Mouse (Mus musculus) ES-CJ7 (cell line): ENCODE measurements around the gene Klhdc3.

ENCODE experiments used
- DNase-seq: peaks from one replicate; pipeline ENCODE4 v3.0.0; 2011; ENCODE audit warnings: low read depth, low spot score

Klhdc3 gene

GRCm38 (mm10) chr17:46680760-46681373 is at the start of gene Klhdc3:
Gene Klhdc3, minus strand, starts transcription at chr17:46680914.
- peak; percentile 99 for DNase-seq

- DNase-seq: no peak
Observed at GRCm38 (mm10) chr17:46728904-46729318, 48.2 kb upstream of the Klhdc3 start, which contains the start of gene Gnmt. Gene Gnmt, minus strand, starts transcription at chr17:46729168.

- no peak for DNase-seq
Observed at GRCm38 (mm10) chr17:46728496-46728895, 47.8 kb upstream of the Klhdc3 start.

- DNase-seq: peak; percentile 74
Observed at GRCm38 (mm10) chr17:46728021-46728420, 47.3 kb upstream of the Klhdc3 start.

- DNase-seq: no peak
Observed at GRCm38 (mm10) chr17:46727271-46727670, 46.6 kb upstream of the Klhdc3 start.

- DNase-seq: no peak
Observed at GRCm38 (mm10) chr17:46725731-46726645, 45.3 kb upstream of the Klhdc3 start.

GRCm38 (mm10) chr17:46725273-46725672 is 44.6 kb upstream of the Klhdc3 start:
- DNase-seq: peak; percentile 82

- no peak for DNase-seq
Observed at GRCm38 (mm10) chr17:46724477-46725084, 43.9 kb upstream of the Klhdc3 start.

GRCm38 (mm10) chr17:46721077-46721476 is 40.4 kb upstream of the Klhdc3 start:
- DNase-seq: no peak

GRCm38 (mm10) chr17:46714756-46715481 is 34.2 kb upstream of the Klhdc3 start:
- DNase-seq: peak; percentile 76

GRCm38 (mm10) chr17:46713849-46714248 is 33.1 kb upstream of the Klhdc3 start:
- DNase-seq: no peak

GRCm38 (mm10) chr17:46712442-46712841 is 31.7 kb upstream of the Klhdc3 start:
- DNase-seq: no peak

- DNase-seq: no peak
Observed at GRCm38 (mm10) chr17:46711612-46712271, 31.0 kb upstream of the Klhdc3 start.

GRCm38 (mm10) chr17:46710959-46711597 is 30.4 kb upstream of the Klhdc3 start, which contains the start of gene Pex6:
Gene Pex6, plus strand, starts transcription at chr17:46711463.
- DNase-seq: peak; percentile 93

- DNase-seq: no peak
Observed at GRCm38 (mm10) chr17:46706375-46707089, 25.8 kb upstream of the Klhdc3 start.

GRCm38 (mm10) chr17:46704887-46705835 is 24.4 kb upstream of the Klhdc3 start, which contains the start of gene Ppp2r5d:
Gene Ppp2r5d, minus strand, starts transcription at chr17:46705111.
- peak; percentile 97 for DNase-seq

GRCm38 (mm10) chr17:46703971-46704886 is 23.5 kb upstream of the Klhdc3 start:
- no peak for DNase-seq
